Mouse (Mus musculus) neural tube, embryonic 14.5 days (tissue): ENCODE results near the gene Spag9. TPM values are rescaled to one million over a fixed set of nuclear protein-coding genes. Genes with fewer than 3 reads are reported as not detected.

Experiments used
- ATAC-seq: fragments of 200-750 bp; cut with Nextera tagmentation; 2 replicates; pipeline ENCODE4 v1.8.0; 2017; ENCODE audit warnings: low read depth, mild to moderate bottlenecking, moderate TSS enrichment, moderate library complexity
- H3K27ac ChIP-seq: fragments of 300-500 bp; sonication (generic); 2 replicates; pipeline ENCODE4 v1.5.1; 2014; ENCODE audit warnings: low read depth, mild to moderate bottlenecking, control low read depth, low read length, moderate library complexity, mixed read lengths
- H3K27me3 ChIP-seq: fragments of 300-500 bp; sonication (generic); 2 replicates; pipeline ENCODE4 v1.6.1; 2014; ENCODE audit warnings: low read length; ENCODE audit not compliant: control insufficient read depth, insufficient read depth
- H3K36me3 ChIP-seq: fragments of 300-500 bp; sonication (generic); 2 replicates; pipeline ENCODE4 v1.6.1; 2014; ENCODE audit warnings: low read length, mixed read lengths; ENCODE audit not compliant: control insufficient read depth, insufficient read depth
- H3K4me1 ChIP-seq: fragments of 300-500 bp; sonication (generic); 2 replicates; pipeline ENCODE4 v1.6.1; 2014; ENCODE audit warnings: low read length; ENCODE audit not compliant: control insufficient read depth, insufficient read depth
- H3K4me2 ChIP-seq: fragments of 300-500 bp; sonication (generic); 2 replicates; pipeline ENCODE4 v1.6.1; 2014; ENCODE audit warnings: mild to moderate bottlenecking, low read depth, low read length, control low read depth
- H3K4me3 ChIP-seq: fragments of 300-500 bp; sonication (generic); 2 replicates; pipeline ENCODE4 v1.5.1; 2014; ENCODE audit warnings: low read depth, low read length, control low read depth, mixed read lengths
- H3K9ac ChIP-seq: fragments of 300-500 bp; sonication (generic); replicated peaks from 2 replicates; pipeline ENCODE4 v1.6.1; 2014; ENCODE audit warnings: low read depth, mild to moderate bottlenecking, control low read depth, low read length, mixed read lengths
- H3K9me3 ChIP-seq: fragments of 300-500 bp; sonication (generic); 2 replicates; pipeline ENCODE4 v1.6.1; 2016; ENCODE audit warnings: low read length; ENCODE audit not compliant: control insufficient read depth
- WGBS: fragments of 180-500 bp; shearing (Covaris S2); extraction: QIAGEN DNeasy Blood & Tissue Kit; methylation state at CpG from one replicate; pipeline ENCODE4 v1.1.7; 2014; 5-methylcytosine and 5-hydroxymethylcytosine counted together
- polyA plus RNA-seq: library from polyadenylated mRNA; unstranded; fragments of >200 nt; fragmentation: Nextera tagmentation; extraction: Ambion mirVana; gene quantifications from 2 replicates; pipeline ENCODE4 v1.2.1, GENCODE M21; 2014

Gene Spag9
- polyA plus RNA-seq, 1 experiment from 2014 or later: 126 TPM

- peaks cover 41% of the 10 kb centered on the region for H3K36me3 ChIP-seq
- no peak for ATAC-seq
- 84% methylated on average over 4 of the region's 4 CpGs for WGBS
- no peak overlapping the region for H3K27ac ChIP-seq
- no peaks in the 10 kb centered on the region for H3K9me3 ChIP-seq
- peaks cover 8% of the 10 kb centered on the region; the same call in 1 of the 2 replicates for H3K4me1 ChIP-seq
- no peak overlapping the region; the same call in 1 of the 2 replicates for H3K9ac ChIP-seq
- no peak overlapping the region for H3K4me2 ChIP-seq
- no peak overlapping the region for H3K4me3 ChIP-seq
- H3K27me3 ChIP-seq: no peaks in the 10 kb centered on the region
Observed at GRCm38 (mm10) chr11:93957746-93958145, 38.1 kb upstream of the Spag9 start.

GRCm38 (mm10) chr11:93961482-93961881 lies 34.4 kb upstream of the Spag9 start:
- Histone ChIP-seq H3K27me3 (no peaks in the 10 kb centered on the region), H3K27ac (no peak overlapping the region), H3K9me3 (no peaks in the 10 kb centered on the region), H3K4me1 (no peaks in the 10 kb centered on the region), H3K36me3 (peaks cover 59% of the 10 kb centered on the region), H3K4me2 (no peak overlapping the region), H3K9ac (no peak overlapping the region), H3K4me3 (no peak overlapping the region)
- ATAC-seq: no peak
- WGBS: 93% methylated on average over 6 of the region's 6 CpGs

GRCm38 (mm10) chr11:93963013-93963412 lies 32.9 kb upstream of the Spag9 start:
- Histone ChIP-seq H3K9ac (no peak overlapping the region), H3K4me1 (no peaks in the 10 kb centered on the region), H3K9me3 (no peaks in the 10 kb centered on the region), H3K27me3 (no peaks in the 10 kb centered on the region), H3K27ac (no peak overlapping the region), H3K4me2 (no peak overlapping the region), H3K36me3 (peaks cover 54% of the 10 kb centered on the region), H3K4me3 (no peak overlapping the region)
- ATAC-seq: no peak
- WGBS: 76% methylated on average over 4 of the region's 4 CpGs

DNA sequence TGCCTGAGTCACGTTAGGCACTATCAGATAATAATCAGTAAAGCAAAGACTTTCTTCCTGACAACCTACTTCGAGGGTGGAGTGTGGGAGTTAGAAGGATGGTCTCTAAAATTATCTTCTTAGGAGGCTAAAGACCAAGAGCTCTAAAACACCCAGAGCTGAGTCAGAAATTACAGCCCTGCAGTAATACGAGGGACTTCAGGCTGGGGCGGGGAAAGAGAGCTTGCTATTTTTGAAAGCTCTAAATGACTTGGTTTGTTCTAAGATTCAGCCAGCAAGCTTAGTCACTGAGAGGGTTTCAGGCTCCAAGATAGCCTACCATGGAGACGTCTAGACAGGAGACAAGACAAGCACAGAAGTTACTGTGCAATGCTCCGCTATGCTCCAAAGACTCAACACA lies 30.5 kb upstream of the Spag9 start:
- no peak for ATAC-seq
- Histone ChIP-seq H3K27me3 (no peaks in the 10 kb centered on the region), H3K9me3 (no peaks in the 10 kb centered on the region), H3K4me3 (no peak overlapping the region), H3K36me3 (peaks cover 38% of the 10 kb centered on the region), H3K4me1 (no peaks in the 10 kb centered on the region), H3K9ac (no peak overlapping the region), H3K4me2 (no peak overlapping the region), H3K27ac (no peak overlapping the region)
- WGBS: 95% methylated on average over 6 of the region's 6 CpGs

DNA sequence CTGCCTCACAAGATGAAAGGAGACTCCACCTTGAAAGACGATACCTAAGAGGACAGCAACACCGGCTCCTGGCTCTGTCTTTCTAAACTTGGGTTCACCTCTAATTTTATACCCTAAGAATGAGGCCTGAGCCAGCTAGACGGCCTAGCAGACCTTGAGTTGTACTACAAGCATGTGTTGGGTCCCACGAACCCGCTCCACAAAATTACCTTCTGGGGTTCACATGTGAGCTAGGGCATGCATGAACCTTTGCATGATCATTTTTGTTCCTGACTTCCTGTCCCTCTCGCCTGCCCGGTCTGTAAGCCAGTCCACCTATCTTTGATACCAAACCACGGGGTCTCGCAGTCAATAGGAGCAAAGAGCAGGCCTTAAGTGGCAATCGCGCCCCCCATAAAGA lies 28.5 kb upstream of the Spag9 start:
- H3K4me2 ChIP-seq: peak overlapping the region; percentile 69
- ATAC-seq: no peak
- H3K27ac ChIP-seq: peak overlapping the region; percentile 84
- peak overlapping the region; percentile 79 for H3K4me3 ChIP-seq
- no peaks in the 10 kb centered on the region for H3K4me1 ChIP-seq
- H3K9ac ChIP-seq: peak overlapping the region; percentile 74
- peaks cover 22% of the 10 kb centered on the region for H3K36me3 ChIP-seq
- WGBS: 4% methylated on average over 11 of the region's 11 CpGs
- H3K9me3 ChIP-seq: no peaks in the 10 kb centered on the region
- no peaks in the 10 kb centered on the region for H3K27me3 ChIP-seq

DNA sequence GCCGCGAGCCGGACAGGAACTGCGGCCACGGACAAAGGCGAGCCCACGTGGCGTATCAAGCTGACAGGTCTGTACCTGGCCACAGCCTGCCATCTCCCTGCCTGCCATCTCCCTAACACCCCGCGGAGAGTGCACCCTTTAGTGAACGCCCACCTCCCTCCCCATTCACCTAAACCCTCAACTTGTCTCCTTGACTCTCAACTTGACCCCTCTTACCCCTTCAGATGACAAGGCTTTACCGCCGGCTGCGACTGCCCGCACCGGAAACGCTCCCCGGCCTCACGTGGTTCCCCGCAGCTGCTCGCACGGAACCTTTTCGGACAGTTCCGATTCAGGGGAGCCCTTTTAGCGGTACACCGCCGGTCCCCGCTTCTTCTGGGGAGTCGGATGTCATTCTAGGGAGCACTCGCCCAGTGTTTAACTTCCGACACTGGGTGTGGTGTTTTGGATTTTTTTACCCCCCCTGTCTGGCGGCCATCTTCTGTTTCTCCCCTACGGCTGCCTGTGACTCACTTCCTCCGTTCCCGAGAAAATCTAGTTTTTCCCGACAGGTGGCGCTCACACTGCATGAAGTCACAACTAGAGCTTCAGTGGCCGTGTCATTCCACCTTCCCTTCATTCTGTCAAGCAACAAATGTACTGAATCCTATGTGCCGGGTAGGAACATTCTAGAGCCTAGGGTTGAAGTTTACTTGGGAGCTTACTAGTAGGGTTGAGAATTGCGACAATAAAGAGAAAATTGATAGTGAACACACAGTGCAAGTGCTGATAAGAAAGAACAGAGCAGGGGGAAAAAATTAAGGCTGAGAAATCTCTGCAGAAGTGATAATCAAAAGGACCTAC lies 27.7 kb upstream of the Spag9 start, which contains the start of the genes Gm20390 and Nme1:
Gene Gm20390 (minus strand): TSS at position 289 of the 843 bp plus-strand sequence.
Gene Nme1 (minus strand): TSS at position 517 of the 843 bp plus-strand sequence.
- H3K4me1 ChIP-seq: no peaks in the 10 kb centered on the region
- WGBS: under 1% methylated on average over 40 of the region's 40 CpGs
- peak within 1 kb of the TSS; percentile 74 for H3K9ac ChIP-seq
- peak; percentile 96 for ATAC-seq
- H3K27ac ChIP-seq: peak within 1 kb of the TSS; percentile 84
- peak within 1 kb of the TSS; percentile 69 for H3K4me2 ChIP-seq
- no peaks in the 10 kb centered on the region for H3K9me3 ChIP-seq
- H3K4me3 ChIP-seq: peak within 1 kb of the TSS; percentile 79
- H3K36me3 ChIP-seq: peaks cover 14% of the 10 kb centered on the region
- no peaks in the 10 kb centered on the region for H3K27me3 ChIP-seq

- 50% methylated on average over 6 of the region's 6 CpGs for WGBS
- no peak for ATAC-seq
- H3K27ac ChIP-seq: peak overlapping the region; percentile 79
Observed at GRCm38 (mm10) chr11:93968848-93969128, 27.1 kb upstream of the Spag9 start.

DNA sequence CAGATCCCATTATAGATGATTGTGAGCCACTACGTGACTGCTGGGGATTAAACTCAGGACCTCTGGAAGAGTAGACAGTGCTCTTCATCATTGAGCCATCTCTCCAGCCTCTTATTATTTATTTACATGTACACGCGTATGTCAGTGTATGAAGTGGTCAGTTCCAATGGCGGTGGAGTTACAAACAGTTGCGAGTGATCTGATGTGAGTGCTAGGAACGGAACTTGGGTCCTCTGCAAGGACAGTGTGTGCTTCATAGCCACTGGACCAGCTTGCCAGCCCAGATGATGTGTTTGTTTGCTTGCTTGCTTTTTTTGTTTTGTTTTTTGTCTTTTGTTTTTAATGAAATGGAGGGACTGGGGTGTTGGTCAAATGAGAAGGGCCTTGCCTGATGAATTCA lies 26.7 kb upstream of the Spag9 start:
- no peak overlapping the region for H3K27ac ChIP-seq

More at GRCm38 (mm10) chr11:93968848-93969128, 27.1 kb upstream of the Spag9 start:
- peaks cover 10% of the 10 kb centered on the region for H3K36me3 ChIP-seq
- H3K4me3 ChIP-seq: peak overlapping the region; percentile 79
- H3K9me3 ChIP-seq: no peaks in the 10 kb centered on the region
- no peaks in the 10 kb centered on the region for H3K4me1 ChIP-seq
- peak overlapping the region; percentile 33 for H3K4me2 ChIP-seq
- H3K27me3 ChIP-seq: no peaks in the 10 kb centered on the region
- 0 out of 2 replicates have a peak overlapping the region, but pooled peaks have one; percentile 8 for H3K9ac ChIP-seq

GRCm38 (mm10) chr11:93969799-93970198 lies 26.1 kb upstream of the Spag9 start:
- WGBS: 81% methylated on average over 1 of the region's 1 CpGs

More for the DNA sequence above, 26.7 kb upstream of the Spag9 start:
- Histone ChIP-seq H3K4me2 (no peak overlapping the region), H3K9me3 (no peaks in the 10 kb centered on the region), H3K4me3 (no peak overlapping the region), H3K4me1 (no peaks in the 10 kb centered on the region), H3K27me3 (no peaks in the 10 kb centered on the region), H3K9ac (no peak overlapping the region), H3K36me3 (peaks cover 8% of the 10 kb centered on the region)
- WGBS: 94% methylated on average over 6 of the region's 6 CpGs
- ATAC-seq: no peak

More at GRCm38 (mm10) chr11:93969799-93970198, 26.1 kb upstream of the Spag9 start:
- H3K27me3 ChIP-seq: no peaks in the 10 kb centered on the region
- H3K36me3 ChIP-seq: peaks cover 8% of the 10 kb centered on the region
- ATAC-seq: no peak
- no peaks in the 10 kb centered on the region for H3K4me1 ChIP-seq
- no peak overlapping the region for H3K27ac ChIP-seq
- no peak overlapping the region for H3K9ac ChIP-seq
- no peaks in the 10 kb centered on the region for H3K9me3 ChIP-seq
- no peak overlapping the region for H3K4me3 ChIP-seq
- H3K4me2 ChIP-seq: no peak overlapping the region
